Mouse (Mus musculus) ZHBTc4 (cell line): ENCODE measurements around the gene Hc.

ENCODE experiments used
- DNase-seq: peaks from one replicate; pipeline ENCODE4 v3.0.0-alpha.2; 2011; ENCODE audit warnings: low read depth, low spot score

The Hc gene

GRCm38 (mm10) chr2:35061338-35061737 is at the start of gene Hc:
Gene Hc (minus strand): TSS chr2:35061438.
- no peak for DNase-seq

- DNase-seq = no peak
Measured at GRCm38 (mm10) chr2:35110521-35110920, 49.3 kb upstream of the Hc start.

- DNase-seq = no peak
Measured at GRCm38 (mm10) chr2:35109924-35110304, 48.7 kb upstream of the Hc start.

GRCm38 (mm10) chr2:35109141-35109923 is 48.1 kb upstream of the Hc start, which contains the start of gene Cntrl:
Gene Cntrl (plus strand): TSS chr2:35109492.
- DNase-seq = peak; percentile 94

GRCm38 (mm10) chr2:35108712-35109111 is 47.5 kb upstream of the Hc start:
- peak; percentile 62 for DNase-seq

GRCm38 (mm10) chr2:35107984-35108635 is 46.9 kb upstream of the Hc start:
- DNase-seq = peak; percentile 77

- DNase-seq = no peak
Measured at GRCm38 (mm10) chr2:35104843-35105242, 43.6 kb upstream of the Hc start.

GRCm38 (mm10) chr2:35103558-35103957 is 42.3 kb upstream of the Hc start:
- DNase-seq = no peak

- no peak for DNase-seq
Measured at GRCm38 (mm10) chr2:35102777-35103176, 41.5 kb upstream of the Hc start.

GRCm38 (mm10) chr2:35101443-35101842 is 40.2 kb upstream of the Hc start, which contains the start of gene AI182371:
Gene AI182371 (minus strand): TSS chr2:35101543.
- no peak for DNase-seq

GRCm38 (mm10) chr2:35100529-35100928 is 39.3 kb upstream of the Hc start:
- no peak for DNase-seq

GRCm38 (mm10) chr2:35087418-35087817 is 26.2 kb upstream of the Hc start:
- DNase-seq = no peak

- DNase-seq = no peak
Measured at GRCm38 (mm10) chr2:35079166-35079565, 17.9 kb upstream of the Hc start.

- no peak for DNase-seq
Measured at GRCm38 (mm10) chr2:35074328-35074727, 13.1 kb upstream of the Hc start.

- DNase-seq = no peak
Measured at GRCm38 (mm10) chr2:35072547-35072946, 11.3 kb upstream of the Hc start.

- DNase-seq = no peak
Measured at GRCm38 (mm10) chr2:35070275-35070674, 9.0 kb upstream of the Hc start.

- no peak for DNase-seq
Measured at GRCm38 (mm10) chr2:35069124-35069523, 7.9 kb upstream of the Hc start.

GRCm38 (mm10) chr2:35067117-35067516 is 5.9 kb upstream of the Hc start:
- no peak for DNase-seq

GRCm38 (mm10) chr2:35066525-35067082 is 5.4 kb upstream of the Hc start:
- DNase-seq = peak; percentile 47

GRCm38 (mm10) chr2:35063333-35064030 is 2.2 kb upstream of the Hc start:
- no peak for DNase-seq

- DNase-seq = no peak
Measured at GRCm38 (mm10) chr2:35060897-35061296, 341 bp downstream of the Hc start.

GRCm38 (mm10) chr2:35060256-35060655 is 982 bp downstream of the Hc start:
- DNase-seq = no peak
